18 mouse cellular contexts compared by ENCODE assay signal in the genomic region with DNA sequence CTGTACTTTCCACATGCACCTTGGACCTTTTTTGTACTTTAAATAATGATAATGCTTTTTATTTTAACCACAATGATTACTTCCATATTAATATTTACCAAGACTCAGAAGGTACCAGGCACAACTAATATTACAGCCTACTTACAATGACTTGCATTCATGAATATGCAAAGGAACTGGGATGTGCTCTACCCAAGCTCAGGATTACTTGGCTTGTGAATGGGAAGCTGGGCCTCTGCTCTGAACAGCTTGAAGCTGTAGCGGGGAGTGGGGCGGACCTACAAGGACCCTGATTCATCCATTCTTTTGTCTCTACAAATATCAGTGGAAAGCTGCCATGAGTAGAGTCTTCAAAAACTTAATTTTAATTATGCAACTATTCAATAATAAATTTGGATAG.
"Had no signal": no experiment of that assay in that cellular context is flagged by ENCODE, and none has a peak within 500 bp of the region (broad histone marks: within the 10 kb centered on the region; RNA-seq: fewer than 3 reads in every experiment).

No protein-coding gene starts in this region.

- H3K27me3 ChIP-seq: liver, embryonic 13.5 days; neural tube, embryonic 13.5 days had no signal

- H3K4me1 ChIP-seq: liver, embryonic 13.5 days; neural tube, embryonic 13.5 days had no signal

- H3K4me2 ChIP-seq: liver, embryonic 13.5 days; neural tube, embryonic 13.5 days had no signal

- DNase-seq: kidney, adult 2 months; kidney, postnatal 25 days; layer of hippocampus, adult 9-11 months; liver, embryonic 13.5 days; lung, adult 2 months; lung, postnatal 14 days; lung, postnatal 4 days; retina, postnatal 1 day; right cerebral cortex, postnatal 25 days; spleen, adult 18-20 months; thymus, adult 2 months; thymus, postnatal 14 days; thymus, postnatal 4 days had no signal

- H3K9ac ChIP-seq: liver, embryonic 13.5 days; neural tube, embryonic 13.5 days had no signal

- H3K27ac ChIP-seq: kidney, postnatal 0 days; layer of hippocampus, adult 2 months; liver, embryonic 13.5 days; neural tube, embryonic 13.5 days had no signal

- ATAC-seq: intestine, postnatal 0 days had no signal

- H3K4me3 ChIP-seq: layer of hippocampus, adult 2 months; liver, embryonic 13.5 days; myocyte; neural tube, embryonic 13.5 days had no signal
